Mouse (Mus musculus) spleen, adult 2 months (tissue): ENCODE measurements around the gene Clns1a.

Experiments
- CTCF ChIP-seq: fragments of 200-500 bp; IDR thresholded peaks from 2 replicates; pipeline ENCODE4 v1.5.1; 2011; ENCODE audit warnings: mild to moderate bottlenecking, inconsistent platforms; ENCODE audit not compliant: insufficient read depth, insufficient read length, insufficient replicate concordance; ENCODE audit errors: extremely low read depth
- POLR2A ChIP-seq: fragments of 200-500 bp; IDR thresholded peaks from 2 replicates; pipeline ENCODE4 v1.6.1; 2011; ENCODE audit warnings: low read depth, low read length, inconsistent platforms

DNA sequence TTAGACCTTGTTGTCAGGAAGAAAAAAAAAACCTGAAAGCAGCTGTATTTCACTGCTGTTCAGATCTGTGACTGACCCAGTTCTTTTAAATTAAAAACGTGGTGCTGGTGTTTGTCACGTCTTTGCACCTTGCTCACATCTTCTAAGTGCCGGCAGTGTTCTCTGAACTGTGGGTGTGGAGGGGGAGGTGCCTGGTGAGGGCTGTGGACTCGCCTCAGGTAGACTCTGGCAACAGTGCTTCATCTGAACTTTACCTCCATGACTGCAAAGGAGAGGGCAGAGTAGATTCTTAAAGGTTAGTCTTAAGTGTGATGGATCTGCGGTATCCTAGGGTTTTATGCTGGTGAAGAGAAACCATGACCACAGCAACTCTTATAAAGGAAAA lies 69.5 kb downstream of the Clns1a start:
- TF ChIP-seq CTCF: no peak
- no peak for TF ChIP-seq POLR2A
